Mouse (Mus musculus) kidney, postnatal 14 days (tissue): ENCODE data around the gene Tmprss9.

Experiments used
- DNase-seq: peaks from one replicate; pipeline ENCODE4 v3.0.0; 2022; ENCODE audit warnings: mixed read lengths

Tmprss9 gene

GRCm38 (mm10) chr10:80843087-80843930, 28.3 kb upstream of the Tmprss9 start:
- no peak for DNase-seq

- DNase-seq, result no peak
Measured at GRCm38 (mm10) chr10:80843931-80844547, 27.6 kb upstream of the Tmprss9 start, which contains the start of gene Lingo3. Lingo3 (minus strand) TSS chr10:80844039.

GRCm38 (mm10) chr10:80845055-80845693, 26.5 kb upstream of the Tmprss9 start:
- no peak for DNase-seq

GRCm38 (mm10) chr10:80845732-80846131, 25.9 kb upstream of the Tmprss9 start:
- DNase-seq, result no peak

GRCm38 (mm10) chr10:80848571-80848970, 23.1 kb upstream of the Tmprss9 start:
- peak; percentile 63 for DNase-seq

- peak; percentile 98 for DNase-seq
Measured at GRCm38 (mm10) chr10:80854913-80855748, 16.5 kb upstream of the Tmprss9 start, which contains the start of the genes Lsm7 and Sppl2b. Lsm7 (minus strand) TSS chr10:80855209. Sppl2b (plus strand) TSS chr10:80855275.

- no peak for DNase-seq
Measured at GRCm38 (mm10) chr10:80855749-80856073, 15.9 kb upstream of the Tmprss9 start.

- no peak for DNase-seq
Measured at GRCm38 (mm10) chr10:80856267-80856666, 15.4 kb upstream of the Tmprss9 start.

- no peak for DNase-seq
Measured at GRCm38 (mm10) chr10:80856908-80857307, 14.7 kb upstream of the Tmprss9 start.

GRCm38 (mm10) chr10:80857386-80857785, 14.3 kb upstream of the Tmprss9 start:
- DNase-seq, result no peak

GRCm38 (mm10) chr10:80857848-80858247, 13.8 kb upstream of the Tmprss9 start:
- DNase-seq, result no peak

- no peak for DNase-seq
Measured at GRCm38 (mm10) chr10:80858350-80858935, 13.2 kb upstream of the Tmprss9 start.

- no peak for DNase-seq
Measured at GRCm38 (mm10) chr10:80862305-80862704, 9.3 kb upstream of the Tmprss9 start.

GRCm38 (mm10) chr10:80864446-80864845, 7.2 kb upstream of the Tmprss9 start:
- DNase-seq, result no peak

GRCm38 (mm10) chr10:80870993-80871392, 655 bp upstream of the Tmprss9 start:
- DNase-seq, result peak; percentile 82

- DNase-seq, result no peak
Measured at GRCm38 (mm10) chr10:80874035-80874434, 2.4 kb downstream of the Tmprss9 start.

- peak; percentile 65 for DNase-seq
Measured at GRCm38 (mm10) chr10:80876028-80876427, 4.4 kb downstream of the Tmprss9 start.

GRCm38 (mm10) chr10:80876594-80876993, 4.9 kb downstream of the Tmprss9 start:
- DNase-seq, result no peak

GRCm38 (mm10) chr10:80880131-80880641, 8.5 kb downstream of the Tmprss9 start:
- peak; percentile 69 for DNase-seq

- DNase-seq, result no peak
Measured at GRCm38 (mm10) chr10:80880901-80881300, 9.3 kb downstream of the Tmprss9 start.

- DNase-seq, result peak; percentile 80
Measured at GRCm38 (mm10) chr10:80881301-80881700, 9.7 kb downstream of the Tmprss9 start.

- DNase-seq, result peak; percentile 80
Measured at GRCm38 (mm10) chr10:80887181-80887580, 15.5 kb downstream of the Tmprss9 start.
